Mouse (Mus musculus): ENCODE data around the gene Hes1. TPM values are rescaled to one million over a fixed set of nuclear protein-coding genes. Genes with fewer than 3 reads are reported as not detected.

Gene Hes1
- total RNA-seq, 1 experiment = 17.5 TPM

DNA sequence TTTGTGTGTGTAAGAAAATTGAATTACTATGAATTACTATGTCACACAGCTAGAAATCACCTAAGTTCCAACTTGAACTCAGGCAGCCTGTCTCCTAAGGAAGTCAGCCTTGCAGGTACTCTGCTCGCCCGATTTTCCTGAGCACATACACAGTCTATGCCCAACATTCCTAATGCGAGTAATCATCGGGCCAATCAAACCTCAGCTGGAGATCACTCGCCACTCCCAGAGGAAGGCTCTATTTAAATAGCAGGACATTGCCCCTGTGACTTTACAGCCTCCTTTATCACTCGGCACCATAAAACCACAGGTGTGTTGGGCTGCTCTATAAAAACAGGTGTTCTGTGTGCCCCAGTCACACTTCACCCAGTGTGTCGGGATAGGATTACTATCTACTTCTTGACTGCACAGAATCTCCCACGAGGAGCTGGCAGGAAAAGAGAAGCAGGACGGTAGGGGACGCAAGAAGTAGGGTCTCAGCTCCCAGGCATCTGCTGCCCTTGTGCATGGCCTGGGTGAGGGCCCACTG, 8.8 kb upstream of the Hes1 start:
- peaks cover 7 to 22% of the 10 kb centered on the region in 2 experiments for H3K4me1 ChIP-seq (ENCODE audit: control insufficient read depth in 2 of 2, insufficient read depth in 2 of 2, low read length in 2 of 2, poor library complexity in 1 of 2)
- no peak for TF ChIP-seq CHD2 (IDR thresholded peaks at IDR 0.05; ENCODE audit: low read depth, low read length)
- TF ChIP-seq ZC3H11A (IDR thresholded peaks at IDR 0.05; ENCODE audit: borderline replicate concordance, low read depth, low read length) = no peak
- TF ChIP-seq ZNF384 (IDR thresholded peaks at IDR 0.05; ENCODE audit: low read depth, low read length) = no peak
- in situ Hi-C loops (cut with MboI; ENCODE audit: low sequenced_read_pairs in 2 of 2, unreplicated experiment in 2 of 2) = no loop called here
- no peak overlapping the region for H3K4me3 ChIP-seq (ENCODE audit: insufficient read depth in 1 of 2, low read depth in 1 of 2, low read length in 2 of 2, poor library complexity in 1 of 2, severe bottlenecking in 1 of 2)
- no peaks in the 10 kb centered on the region for H3K36me3 ChIP-seq (ENCODE audit: control insufficient read depth, insufficient read depth, low read length, poor library complexity, severe bottlenecking)
- H3K27ac ChIP-seq (ENCODE audit: insufficient read depth, low read depth, low read length, poor library complexity, severe bottlenecking) = no peak overlapping the region
- no peak for DNase-seq (ENCODE audit: low read depth, low spot score)
- H3K9ac ChIP-seq (ENCODE audit: insufficient read depth, low read depth, low read length, poor library complexity, severe bottlenecking) = no peak overlapping the region
- no peaks in the 10 kb centered on the region for H3K9me3 ChIP-seq (ENCODE audit: control insufficient read depth, insufficient read depth, low read depth, low read length)

DNA sequence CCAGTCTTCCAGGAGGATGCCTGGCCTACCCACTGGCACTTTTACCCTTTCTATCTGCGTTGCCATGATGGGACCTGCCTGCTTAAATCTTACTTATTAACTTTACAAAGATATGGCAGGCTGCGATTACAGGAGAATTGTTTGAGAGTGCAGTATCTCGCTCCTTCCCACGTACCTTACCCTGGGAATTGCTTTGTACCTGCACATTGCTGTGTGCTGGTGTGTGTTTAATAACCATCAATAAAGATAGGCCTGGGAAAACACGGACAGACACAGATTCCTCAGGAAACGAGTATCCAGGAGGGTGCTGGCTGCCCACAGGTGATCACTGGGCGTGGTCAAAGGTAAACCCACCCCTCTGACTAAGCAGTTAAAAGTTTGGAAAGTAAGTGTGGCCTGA, 8.3 kb upstream of the Hes1 start:
- peaks cover 8 to 25% of the 10 kb centered on the region in 2 experiments for H3K4me1 ChIP-seq (ENCODE audit: control insufficient read depth in 2 of 2, insufficient read depth in 2 of 2, low read length in 2 of 2, poor library complexity in 1 of 2)
- TF ChIP-seq CHD2 (IDR thresholded peaks at IDR 0.05; ENCODE audit: low read depth, low read length) (no peak), ZNF384 (IDR thresholded peaks at IDR 0.05; ENCODE audit: low read depth, low read length) (no peak), ZC3H11A (IDR thresholded peaks at IDR 0.05; ENCODE audit: borderline replicate concordance, low read depth, low read length) (no peak), MAFK (IDR thresholded peaks at IDR 0.05; ENCODE audit: insufficient read depth, low read depth, low read length) (no peak), HCFC1 (IDR thresholded peaks at IDR 0.05; ENCODE audit: borderline replicate concordance, insufficient read depth, low read length) (no peak)
- in situ Hi-C loops (cut with MboI; ENCODE audit: low sequenced_read_pairs in 2 of 2, unreplicated experiment in 2 of 2) = no loop called here

DNA sequence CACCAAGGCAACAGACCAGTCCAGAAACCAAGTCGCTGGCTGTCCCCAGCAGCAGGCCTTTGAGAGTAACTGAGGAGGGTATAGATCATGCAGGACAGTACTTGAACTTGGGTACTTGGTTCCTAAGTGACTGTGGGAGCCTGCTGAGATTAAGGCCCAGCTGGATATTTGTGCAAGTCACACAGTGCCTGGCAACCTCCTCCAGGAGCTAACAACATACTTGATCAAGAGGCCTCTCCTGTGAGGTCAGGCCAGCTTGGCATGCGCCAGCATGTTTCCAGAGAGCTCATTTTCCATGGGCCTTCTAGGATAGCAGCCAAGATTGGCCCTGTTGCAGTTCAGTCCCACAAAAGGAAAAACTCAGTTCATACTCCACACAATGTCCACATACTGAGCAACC, 7.3 kb upstream of the Hes1 start:
- H3K36me3 ChIP-seq (ENCODE audit: control insufficient read depth, insufficient read depth, low read length, poor library complexity, severe bottlenecking) = no peaks in the 10 kb centered on the region
- in situ Hi-C loops (cut with MboI; ENCODE audit: low sequenced_read_pairs in 2 of 2, unreplicated experiment in 2 of 2) = no loop called here
- DNase-seq (ENCODE audit: low read depth, low spot score) = no peak
- H3K4me1 ChIP-seq (ENCODE audit: control insufficient read depth in 2 of 2, insufficient read depth in 2 of 2, low read length in 2 of 2, poor library complexity in 1 of 2) = peaks cover 12 to 31% of the 10 kb centered on the region in 2 experiments
- TF ChIP-seq HCFC1 (IDR thresholded peaks at IDR 0.05; ENCODE audit: borderline replicate concordance, insufficient read depth, low read length) (no peak), CHD2 (IDR thresholded peaks at IDR 0.05; ENCODE audit: low read depth, low read length) (no peak), ZNF384 (IDR thresholded peaks at IDR 0.05; ENCODE audit: low read depth, low read length) (no peak), ZC3H11A (IDR thresholded peaks at IDR 0.05; ENCODE audit: borderline replicate concordance, low read depth, low read length) (no peak), MAFK (IDR thresholded peaks at IDR 0.05; ENCODE audit: insufficient read depth, low read depth, low read length) (no peak)
- no peak overlapping the region for H3K9ac ChIP-seq (ENCODE audit: insufficient read depth, low read depth, low read length, poor library complexity, severe bottlenecking)
- H3K27ac ChIP-seq (ENCODE audit: insufficient read depth, low read depth, low read length, poor library complexity, severe bottlenecking) = no peak overlapping the region
- no peak overlapping the region for H3K4me3 ChIP-seq (ENCODE audit: insufficient read depth in 1 of 2, low read depth in 1 of 2, low read length in 2 of 2, poor library complexity in 1 of 2, severe bottlenecking in 1 of 2)
- H3K9me3 ChIP-seq (ENCODE audit: control insufficient read depth, insufficient read depth, low read depth, low read length) = no peaks in the 10 kb centered on the region

More for the DNA sequence above, 8.3 kb upstream of the Hes1 start:
- no peak for DNase-seq (ENCODE audit: low read depth, low spot score)
- no peak overlapping the region for H3K4me3 ChIP-seq (ENCODE audit: insufficient read depth in 1 of 2, low read depth in 1 of 2, low read length in 2 of 2, poor library complexity in 1 of 2, severe bottlenecking in 1 of 2)
- no peak overlapping the region for H3K9ac ChIP-seq (ENCODE audit: insufficient read depth, low read depth, low read length, poor library complexity, severe bottlenecking)
- H3K36me3 ChIP-seq (ENCODE audit: control insufficient read depth, insufficient read depth, low read length, poor library complexity, severe bottlenecking) = no peaks in the 10 kb centered on the region
- no peaks in the 10 kb centered on the region for H3K9me3 ChIP-seq (ENCODE audit: control insufficient read depth, insufficient read depth, low read depth, low read length)
- no peak overlapping the region for H3K27ac ChIP-seq (ENCODE audit: insufficient read depth, low read depth, low read length, poor library complexity, severe bottlenecking)

DNA sequence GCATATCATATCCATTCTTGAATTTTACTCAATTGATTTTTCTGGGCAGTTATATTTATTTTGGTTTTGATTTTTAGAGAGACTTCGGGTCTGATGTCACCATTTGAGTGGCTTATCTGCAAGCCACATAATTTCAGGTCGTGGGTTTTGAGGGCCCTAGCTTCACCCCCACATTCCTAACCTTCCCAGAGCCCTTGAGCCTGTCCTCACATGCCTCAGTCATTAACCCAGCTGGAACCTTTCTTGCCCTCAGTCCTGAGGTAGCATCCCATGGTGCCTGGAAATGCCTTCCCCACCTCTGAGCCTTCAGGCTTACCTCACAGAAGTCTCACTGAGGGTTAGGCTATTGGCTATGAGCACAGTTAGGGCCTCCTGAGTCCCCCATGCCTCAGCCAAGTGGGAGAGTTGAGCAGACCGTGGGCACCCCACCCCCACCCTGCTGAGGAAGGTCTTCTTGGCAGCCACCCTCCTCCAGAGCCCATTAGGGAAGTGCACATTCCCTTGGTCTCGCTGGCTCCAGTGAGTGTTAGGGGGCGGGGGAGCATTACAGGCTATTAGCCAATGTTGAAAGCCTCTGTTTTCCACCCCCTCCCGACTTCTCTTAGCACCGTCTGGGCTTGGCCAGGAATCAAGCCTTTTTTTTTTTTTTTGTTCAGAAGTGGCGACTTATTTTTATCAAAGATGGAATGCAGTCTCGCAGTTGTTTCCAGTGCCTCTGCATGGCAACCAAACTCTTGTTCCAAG, 5.0 kb upstream of the Hes1 start:
- H3K4me1 ChIP-seq (ENCODE audit: control insufficient read depth in 2 of 2, insufficient read depth in 2 of 2, low read length in 2 of 2, poor library complexity in 1 of 2) = peaks cover 17 to 35% of the 10 kb centered on the region in 2 experiments
- in situ Hi-C loops (cut with MboI; ENCODE audit: low sequenced_read_pairs in 2 of 2, unreplicated experiment in 2 of 2) = no loop called here
- no peak for DNase-seq (ENCODE audit: low read depth, low spot score)

More for the DNA sequence above, 5.0 kb upstream of the Hes1 start:
- Histone ChIP-seq H3K4me3 (ENCODE audit: insufficient read depth in 1 of 2, low read depth in 1 of 2, low read length in 2 of 2, poor library complexity in 1 of 2, severe bottlenecking in 1 of 2) (0 out of 4 replicates have a peak overlapping the region, but pooled peaks of 1 of the 2 experiments have one; percentile 2), H3K27ac (ENCODE audit: insufficient read depth, low read depth, low read length, poor library complexity, severe bottlenecking) (no peak overlapping the region), H3K9ac (ENCODE audit: insufficient read depth, low read depth, low read length, poor library complexity, severe bottlenecking) (0 out of 2 replicates have a peak overlapping the region, but pooled peaks have one; percentile 14), H3K36me3 (ENCODE audit: control insufficient read depth, insufficient read depth, low read length, poor library complexity, severe bottlenecking) (no peaks in the 10 kb centered on the region), H3K9me3 (ENCODE audit: control insufficient read depth, insufficient read depth, low read depth, low read length) (no peaks in the 10 kb centered on the region)
- TF ChIP-seq MAFK (IDR thresholded peaks at IDR 0.05; ENCODE audit: insufficient read depth, low read depth, low read length) = no peak
- TF ChIP-seq ZNF384 (IDR thresholded peaks at IDR 0.05; ENCODE audit: low read depth, low read length) = peak; percentile 62; the same call in 1 of the 2 replicates
- no peak for TF ChIP-seq ZC3H11A (IDR thresholded peaks at IDR 0.05; ENCODE audit: borderline replicate concordance, low read depth, low read length)
- TF ChIP-seq HCFC1 (IDR thresholded peaks at IDR 0.05; ENCODE audit: borderline replicate concordance, insufficient read depth, low read length) = no peak
- no peak for TF ChIP-seq CHD2 (IDR thresholded peaks at IDR 0.05; ENCODE audit: low read depth, low read length)
